Mouse (Mus musculus): ENCODE measurements around the gene Hhipl1.

The Hhipl1 gene

GRCm38 (mm10) chr12:108305812-108306794, at the start of gene Hhipl1:
TSS of gene Hhipl1 (plus strand) at chr12:108306270.
- peak; percentile 84 for DNase-seq

GRCm38 (mm10) chr12:108256734-108257133, 49.3 kb upstream of the Hhipl1 start:
- DNase-seq: no peak

GRCm38 (mm10) chr12:108259322-108260049, 46.6 kb upstream of the Hhipl1 start:
- DNase-seq: no peak

- no peak for DNase-seq
Observed at GRCm38 (mm10) chr12:108260950-108261349, 45.1 kb upstream of the Hhipl1 start.

- DNase-seq: no peak
Observed at GRCm38 (mm10) chr12:108264918-108265317, 41.2 kb upstream of the Hhipl1 start.

GRCm38 (mm10) chr12:108265831-108266619, 40.0 kb upstream of the Hhipl1 start:
- DNase-seq: peak; percentile 82

- no peak for DNase-seq
Observed at GRCm38 (mm10) chr12:108267653-108268052, 38.4 kb upstream of the Hhipl1 start.

- DNase-seq: no peak
Observed at GRCm38 (mm10) chr12:108268970-108269369, 37.1 kb upstream of the Hhipl1 start.

- no peak for DNase-seq
Observed at GRCm38 (mm10) chr12:108269699-108270098, 36.4 kb upstream of the Hhipl1 start.

GRCm38 (mm10) chr12:108270240-108270919, 35.7 kb upstream of the Hhipl1 start:
- DNase-seq: no peak

GRCm38 (mm10) chr12:108271351-108272142, 34.5 kb upstream of the Hhipl1 start:
- no peak for DNase-seq

- no peak for DNase-seq
Observed at GRCm38 (mm10) chr12:108272143-108272635, 33.9 kb upstream of the Hhipl1 start.

- no peak for DNase-seq
Observed at GRCm38 (mm10) chr12:108273466-108274312, 32.4 kb upstream of the Hhipl1 start.

GRCm38 (mm10) chr12:108274313-108274595, 31.8 kb upstream of the Hhipl1 start:
- no peak for DNase-seq

- DNase-seq: peak; percentile 70
Observed at GRCm38 (mm10) chr12:108274661-108275507, 31.2 kb upstream of the Hhipl1 start, which contains the start of gene Ccdc85c. TSS of gene Ccdc85c (minus strand) at chr12:108275425.

- DNase-seq: peak; percentile 99
Observed at GRCm38 (mm10) chr12:108275508-108275890, 30.6 kb upstream of the Hhipl1 start.

GRCm38 (mm10) chr12:108275920-108276822, 29.9 kb upstream of the Hhipl1 start:
- peak; percentile 82 for DNase-seq

- DNase-seq: peak; percentile 76
Observed at GRCm38 (mm10) chr12:108277341-108277841, 28.7 kb upstream of the Hhipl1 start.
